In genomic region chr7:123524218-123524861, GRCm38 (mm10) we compare ENCODE assay signal across 9 mouse cellular contexts. TPM values are rescaled to one million over a fixed set of nuclear protein-coding genes. Genes with fewer than 3 reads are reported as not detected.
DNase-seq lines count a peak whose midpoint lies in the region; ATAC-seq and TF ChIP-seq lines count a peak whose summit lies in the region.
"Had no signal": no experiment of that assay in that cellular context is flagged by ENCODE, and none has a peak within 500 bp of the region (broad histone marks: within the 10 kb centered on the region; RNA-seq: fewer than 3 reads in every experiment).

No protein-coding gene starts in this region.

- no peak for TF ChIP-seq POLR2A in limb, embryonic 14.5 days (IDR thresholded peaks at IDR 0.05; ENCODE audit: borderline replicate concordance, extremely low read depth, insufficient read depth, insufficient read length)

- no peak overlapping the region for H3K27ac ChIP-seq in kidney, embryonic 16.5 days (ENCODE audit: low read length)
- H3K27ac ChIP-seq in limb, embryonic 14.5 days (replicated peaks; ENCODE audit: low read depth, low read length): no peak overlapping the region
- no peak overlapping the region for H3K27ac ChIP-seq in neural tube, embryonic 14.5 days (ENCODE audit: low read depth, low read length)
- H3K27ac ChIP-seq: stomach, embryonic 15.5 days had no signal

- H3K9ac ChIP-seq in kidney, embryonic 16.5 days (replicated peaks; ENCODE audit: low read length): no peak overlapping the region
- H3K9ac ChIP-seq in limb, embryonic 14.5 days (ENCODE audit: low read depth, low read length, severe bottlenecking): no peak overlapping the region
- H3K9ac ChIP-seq in neural tube, embryonic 14.5 days (replicated peaks; ENCODE audit: low read depth, low read length): no peak overlapping the region
- H3K9ac ChIP-seq: stomach, embryonic 15.5 days had no signal

- ATAC-seq in kidney, embryonic 16.5 days (ENCODE audit: low FRiP score, low TSS enrichment): 0 out of 2 replicates have a peak, but pooled peaks have one; percentile 27
- ATAC-seq in limb, embryonic 14.5 days (ENCODE audit: low FRiP score, low read depth): no peak
- ATAC-seq in neural tube, embryonic 14.5 days (ENCODE audit: low read depth): peak; percentile 66

- no peaks in the 10 kb centered on the region for H3K36me3 ChIP-seq in kidney, embryonic 16.5 days (ENCODE audit: insufficient read depth, low read length)
- no peaks in the 10 kb centered on the region for H3K36me3 ChIP-seq in limb, embryonic 14.5 days (ENCODE audit: control insufficient read depth, insufficient read depth, low read length)
- no peaks in the 10 kb centered on the region for H3K36me3 ChIP-seq in neural tube, embryonic 14.5 days (ENCODE audit: control insufficient read depth, insufficient read depth, low read length)
- H3K36me3 ChIP-seq: stomach, embryonic 15.5 days had no signal

- no peak overlapping the region for H3K4me3 ChIP-seq in kidney, embryonic 16.5 days (ENCODE audit: low read length)
- no peak overlapping the region for H3K4me3 ChIP-seq in limb, embryonic 14.5 days (replicated peaks; ENCODE audit: low read length)
- H3K4me3 ChIP-seq in neural tube, embryonic 14.5 days (ENCODE audit: low read depth, low read length): no peak overlapping the region
- H3K4me3 ChIP-seq: stomach, embryonic 15.5 days had no signal

- 23% methylated on average over 8 of the region's 8 CpGs for WGBS in kidney, embryonic 16.5 days
- 21% methylated on average over 8 of the region's 8 CpGs for WGBS in limb, embryonic 14.5 days
- 26% methylated on average over 8 of the region's 8 CpGs for WGBS in neural tube, embryonic 14.5 days

- H3K4me2 ChIP-seq in kidney, embryonic 16.5 days (replicated peaks; ENCODE audit: low read depth, low read length): no peak overlapping the region
- H3K4me2 ChIP-seq in limb, embryonic 14.5 days (replicated peaks; ENCODE audit: low read depth, low read length, severe bottlenecking): no peak overlapping the region
- no peak overlapping the region for H3K4me2 ChIP-seq in neural tube, embryonic 14.5 days (ENCODE audit: low read depth, low read length)
- H3K4me2 ChIP-seq: stomach, embryonic 15.5 days had no signal

- H3K27me3 ChIP-seq in kidney, embryonic 16.5 days (ENCODE audit: insufficient read depth, low read length): no peaks in the 10 kb centered on the region
- H3K27me3 ChIP-seq in limb, embryonic 14.5 days (ENCODE audit: control insufficient read depth, insufficient read depth, low read length): no peaks in the 10 kb centered on the region
- H3K27me3 ChIP-seq in neural tube, embryonic 14.5 days (ENCODE audit: control insufficient read depth, insufficient read depth, low read length): no peaks in the 10 kb centered on the region
- H3K27me3 ChIP-seq: stomach, embryonic 15.5 days had no signal

- no peaks in the 10 kb centered on the region for H3K4me1 ChIP-seq in kidney, embryonic 16.5 days (ENCODE audit: insufficient read depth, low read length)
- no peaks in the 10 kb centered on the region for H3K4me1 ChIP-seq in limb, embryonic 14.5 days (ENCODE audit: control insufficient read depth, insufficient read depth, low read length)
- no peaks in the 10 kb centered on the region for H3K4me1 ChIP-seq in neural tube, embryonic 14.5 days (ENCODE audit: control insufficient read depth, insufficient read depth, low read length)
- H3K4me1 ChIP-seq: stomach, embryonic 15.5 days had no signal

- no peaks in the 10 kb centered on the region for H3K9me3 ChIP-seq in kidney, embryonic 16.5 days (ENCODE audit: low read length)
- no peaks in the 10 kb centered on the region for H3K9me3 ChIP-seq in limb, embryonic 14.5 days (ENCODE audit: control insufficient read depth, low read length)
- H3K9me3 ChIP-seq in neural tube, embryonic 14.5 days (ENCODE audit: control insufficient read depth, low read length): no peaks in the 10 kb centered on the region
- H3K9me3 ChIP-seq: stomach, embryonic 15.5 days had no signal

- peak; percentile 48 for DNase-seq in 416B (ENCODE audit: low read depth)
- peak; percentile 71 for DNase-seq in NIH3T3 (ENCODE audit: low read depth)
- peak; percentile 95 to 96 for DNase-seq in cerebellum, postnatal 14 days
- DNase-seq in frontal cortex, postnatal 36 days (ENCODE audit: low spot score in 2 of 2): peak; percentile 80 to 90
- DNase-seq in limb, embryonic 14.5 days (ENCODE audit: low spot score): peak; percentile 57
- DNase-seq in urinary bladder, postnatal 4 days (ENCODE audit: low spot score in 2 of 2): peak; percentile 32 to 67

RNA-seq across cellular contexts. Expression of gene Zkscan2, which starts 24.1 kb away (rescaled TPM):
- polyA plus RNA-seq in kidney, embryonic 16.5 days (2015; fragmentation: Nextera tagmentation; extraction: Ambion mirVana): 2.8 and 3.5 TPM in 2 replicates
- 5.6 and 6.0 TPM in 2 replicates for polyA plus RNA-seq in limb, embryonic 14.5 days (2012; rRNA removed)
- 3.4 and 3.7 TPM in 2 replicates for polyA plus RNA-seq in limb, embryonic 14.5 days (2014; fragmentation: Nextera tagmentation; extraction: Ambion mirVana)
- 18.7 and 23.4 TPM in 2 replicates for polyA plus RNA-seq in neural tube, embryonic 14.5 days (2014; fragmentation: Nextera tagmentation; extraction: Ambion mirVana)
